Mouse (Mus musculus) midbrain, embryonic 11.5 days (tissue): Measurements from ENCODE around the gene Olfr992. TPM values are rescaled to one million over a fixed set of nuclear protein-coding genes. Genes with fewer than 3 reads are reported as not detected.
"Not testable (repeated sequence)": the region's sequence is repeated elsewhere in the genome, so short reads cannot be mapped to it uniquely, and the experiment has no call there.

Experiments
- ATAC-seq: fragments of 200-750 bp; cut with Nextera tagmentation; 2 replicates; pipeline ENCODE4 v1.8.0; 2017; ENCODE audit warnings: moderate TSS enrichment, moderate library complexity; ENCODE audit not compliant: low FRiP score
- DNase-seq: peaks from one replicate; pipeline ENCODE4 v3.0.0; 2015; ENCODE audit warnings: low spot score; ENCODE audit errors: missing footprints
- H3K27ac ChIP-seq: fragments of 300-500 bp; sonication (generic); 2 replicates; pipeline ENCODE4 v1.5.1; 2014; ENCODE audit warnings: low read depth, low read length
- H3K27me3 ChIP-seq: fragments of 300-500 bp; sonication (generic); 2 replicates; pipeline ENCODE4 v1.6.1; 2014; ENCODE audit warnings: mild to moderate bottlenecking, low read length, moderate library complexity, mixed read lengths; ENCODE audit not compliant: control insufficient read depth, insufficient read depth
- H3K36me3 ChIP-seq: fragments of 300-500 bp; sonication (generic); 2 replicates; pipeline ENCODE4 v1.6.1; 2014; ENCODE audit warnings: mild to moderate bottlenecking, low read length, moderate library complexity, mixed read lengths; ENCODE audit not compliant: control insufficient read depth, insufficient read depth
- H3K4me1 ChIP-seq: fragments of 300-500 bp; sonication (generic); 2 replicates; pipeline ENCODE4 v1.6.1; 2014; ENCODE audit warnings: low read length; ENCODE audit not compliant: control insufficient read depth, insufficient read depth
- H3K4me2 ChIP-seq: fragments of 300-500 bp; sonication (generic); 2 replicates; pipeline ENCODE4 v1.6.1; 2014; ENCODE audit warnings: mild to moderate bottlenecking, moderate library complexity
- H3K4me3 ChIP-seq: fragments of 300-500 bp; sonication (generic); 2 replicates; pipeline ENCODE4 v1.5.1; 2014; ENCODE audit warnings: low read depth, low read length
- H3K9ac ChIP-seq: fragments of 300-500 bp; sonication (generic); 2 replicates; pipeline ENCODE4 v1.6.1; 2014; ENCODE audit warnings: low read length
- H3K9me3 ChIP-seq: fragments of 300-500 bp; sonication (generic); 2 replicates; pipeline ENCODE4 v1.6.1; 2016; ENCODE audit warnings: low read length; ENCODE audit not compliant: control insufficient read depth
- WGBS: fragments of 180-500 bp; shearing (Covaris S2); extraction: QIAGEN DNeasy Blood & Tissue Kit; methylation state at CpG from one replicate; pipeline ENCODE4 v1.1.7; 2014; 5-methylcytosine and 5-hydroxymethylcytosine counted together
- polyA plus RNA-seq: library from polyadenylated mRNA; unstranded; fragments of >200 nt; fragmentation: Nextera tagmentation; extraction: Ambion mirVana; gene quantifications from 2 replicates; pipeline ENCODE4 v1.2.1, GENCODE M21; 2014

Gene Olfr992
- not detected in 2 replicates for polyA plus RNA-seq

GRCm38 (mm10) chr2:85409369-85409768, at the start of gene Olfr992:
Olfr992 (minus strand) TSS chr2:85409469.
- no peak within 1 kb of the TSS for H3K4me3 ChIP-seq
- no peaks in the 10 kb centered on the region for H3K4me1 ChIP-seq
- H3K9ac ChIP-seq, result no peak within 1 kb of the TSS
- ATAC-seq (no peak), DNase-seq (no peak)
- no peak within 1 kb of the TSS for H3K27ac ChIP-seq
- H3K4me2 ChIP-seq, result no peak within 1 kb of the TSS
- no peaks in the 10 kb centered on the region for H3K9me3 ChIP-seq
- no peaks in the 10 kb centered on the region for H3K36me3 ChIP-seq
- 59% methylated on average over 2 of the region's 2 CpGs for WGBS
- H3K27me3 ChIP-seq, result no peaks in the 10 kb centered on the region

- ATAC-seq (no peak), DNase-seq (no peak)
- no peaks in the 10 kb centered on the region for H3K27me3 ChIP-seq
- WGBS, result 4% methylated on average over 1 of the region's 1 CpGs
- H3K4me3 ChIP-seq, result no peak within 1 kb of the TSS
- H3K27ac ChIP-seq, result no peak within 1 kb of the TSS
- H3K9ac ChIP-seq, result no peak within 1 kb of the TSS
- H3K36me3 ChIP-seq, result no peaks in the 10 kb centered on the region
- no peak within 1 kb of the TSS for H3K4me2 ChIP-seq
- no peaks in the 10 kb centered on the region for H3K9me3 ChIP-seq
- H3K4me1 ChIP-seq, result no peaks in the 10 kb centered on the region
These were observed 34.3 kb upstream of the Olfr992 start, which contains the start of gene Olfr995 for GRCm38 (mm10) chr2:85443539-85443938. Olfr995 (minus strand) TSS chr2:85443639.

GRCm38 (mm10) chr2:85442546-85442945, 33.3 kb upstream of the Olfr992 start:
- H3K4me3 ChIP-seq, result no peak overlapping the region
- no peaks in the 10 kb centered on the region for H3K4me1 ChIP-seq
- no peaks in the 10 kb centered on the region for H3K27me3 ChIP-seq
- H3K27ac ChIP-seq, result no peak overlapping the region
- no peaks in the 10 kb centered on the region for H3K36me3 ChIP-seq
- no peak overlapping the region for H3K9ac ChIP-seq
- no peaks in the 10 kb centered on the region for H3K9me3 ChIP-seq
- DNase-seq (no peak), ATAC-seq (no peak)
- no peak overlapping the region for H3K4me2 ChIP-seq

- no peak within 1 kb of the TSS for H3K4me3 ChIP-seq
- ATAC-seq, result no peak
- H3K9ac ChIP-seq, result no peak within 1 kb of the TSS
These were observed 27.1 kb upstream of the Olfr992 start, which contains the start of gene Olfr994 for GRCm38 (mm10) chr2:85436351-85436750. Olfr994 (minus strand) TSS chr2:85436451.

DNA sequence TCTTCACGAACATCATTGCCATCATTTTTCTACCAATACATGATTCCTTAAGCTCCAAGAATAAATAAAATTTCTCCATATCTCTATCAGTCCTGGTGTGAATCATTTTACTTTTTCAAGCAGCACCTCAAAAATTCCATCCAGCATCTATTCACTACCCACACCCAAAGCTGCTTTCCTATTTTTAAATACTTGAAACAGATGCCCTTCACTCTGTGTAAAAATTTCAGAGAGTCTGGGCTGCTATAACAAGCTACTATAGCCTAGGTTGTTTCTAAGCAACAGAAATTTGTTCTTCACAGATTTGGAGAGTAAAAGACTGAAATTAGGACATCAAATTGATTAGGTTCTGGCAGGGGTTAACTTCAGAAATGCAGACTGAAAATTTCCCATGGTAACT, 16.6 kb upstream of the Olfr992 start:
- Histone ChIP-seq H3K27ac (no peak overlapping the region), H3K9me3 (no peaks in the 10 kb centered on the region), H3K27me3 (no peaks in the 10 kb centered on the region), H3K4me1 (no peaks in the 10 kb centered on the region), H3K9ac (no peak overlapping the region), H3K4me2 (no peak overlapping the region), H3K4me3 (no peak overlapping the region), H3K36me3 (no peaks in the 10 kb centered on the region)
- no peak for ATAC-seq
- 82% methylated on average over 1 of the region's 1 CpGs for WGBS
- DNase-seq, result no peak

More at GRCm38 (mm10) chr2:85436351-85436750, 27.1 kb upstream of the Olfr992 start, which contains the start of gene Olfr994:
- Histone ChIP-seq H3K36me3 (no peaks in the 10 kb centered on the region), H3K4me2 (no peak within 1 kb of the TSS), H3K4me1 (no peaks in the 10 kb centered on the region), H3K27ac (no peak within 1 kb of the TSS), H3K27me3 (no peaks in the 10 kb centered on the region), H3K9me3 (no peaks in the 10 kb centered on the region)
- 82% methylated on average over 3 of the region's 3 CpGs for WGBS
- DNase-seq, result no peak

DNA sequence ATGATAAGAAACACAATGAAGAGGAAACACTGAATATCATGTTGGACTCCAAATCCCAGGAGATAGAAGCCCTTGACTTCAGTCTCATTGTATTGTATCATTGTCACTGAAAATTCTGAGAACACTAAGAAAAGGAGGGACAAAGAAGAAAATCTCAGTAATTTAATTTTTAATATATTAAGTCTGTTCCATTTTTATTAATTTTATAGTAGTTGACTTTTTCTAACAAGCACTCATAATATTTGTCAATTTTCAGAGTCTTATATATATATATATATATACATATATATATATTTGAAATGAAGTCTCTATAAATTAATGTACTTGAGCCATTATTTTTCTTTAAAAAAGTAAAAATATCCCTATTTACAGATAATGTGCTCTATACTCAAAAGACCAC, 5.5 kb upstream of the Olfr992 start, which contains the start of gene Olfr993:
TSS of gene Olfr993 (minus strand) at position 101 of the 400 bp plus-strand sequence.
- Histone ChIP-seq H3K4me2 (no peak within 1 kb of the TSS), H3K27ac (no peak within 1 kb of the TSS), H3K27me3 (no peaks in the 10 kb centered on the region), H3K9ac (no peak within 1 kb of the TSS), H3K4me1 (no peaks in the 10 kb centered on the region), H3K4me3 (no peak within 1 kb of the TSS), H3K36me3 (no peaks in the 10 kb centered on the region), H3K9me3 (no peaks in the 10 kb centered on the region)
- no peak for DNase-seq
- ATAC-seq, result no peak

GRCm38 (mm10) chr2:85363127-85363526, 46.1 kb downstream of the Olfr992 start, which contains the start of gene Olfr988:
Olfr988 (minus strand) TSS chr2:85363227.
- ATAC-seq, result not testable (repeated sequence)

More at GRCm38 (mm10) chr2:85363127-85363526, 46.1 kb downstream of the Olfr992 start, which contains the start of gene Olfr988:
- H3K4me1 ChIP-seq, H3K9me3 ChIP-seq, H3K27me3 ChIP-seq, DNase-seq, H3K27ac ChIP-seq, H3K4me2 ChIP-seq, H3K36me3 ChIP-seq, H3K4me3 ChIP-seq, H3K9ac ChIP-seq: not testable (repeated sequence)

Other genes starting within 250 kb of the Olfr992 start
- 1.2 and 1.3 TPM in 2 replicates for gene Lrrc55, start 212.3 kb downstream of the Olfr992 start, polyA plus RNA-seq
- not detected in 2 replicates for gene Olfr987, start 70.2 kb downstream of the Olfr992 start, polyA plus RNA-seq
- not detected in 2 replicates for gene Olfr988, start 46.2 kb downstream of the Olfr992 start, polyA plus RNA-seq
- gene Olfr993, start 5.4 kb upstream of the Olfr992 start, polyA plus RNA-seq, result not detected in 2 replicates
- gene Olfr994, start 27.0 kb upstream of the Olfr992 start, polyA plus RNA-seq, result not detected in 2 replicates
- gene Olfr995, start 34.2 kb upstream of the Olfr992 start, polyA plus RNA-seq, result not detected in 2 replicates
- not detected in 2 replicates for gene 4833423E24Rik, start 109.6 kb upstream of the Olfr992 start, polyA plus RNA-seq
- gene Olfr996, start 169.7 kb upstream of the Olfr992 start, polyA plus RNA-seq, result not detected in 2 replicates
- not detected in 2 replicates for gene Olfr998, start 179.5 kb upstream of the Olfr992 start, polyA plus RNA-seq
- gene Olfr1000, start 202.4 kb upstream of the Olfr992 start, polyA plus RNA-seq, result not detected in 2 replicates
- not detected in 2 replicates for gene Olfr1002, start 241.2 kb upstream of the Olfr992 start, polyA plus RNA-seq